ENCODE assay signal across 40 mouse cellular contexts in genomic region chr9:78371441-78371840, GRCm38 (mm10). TPM values are rescaled to one million over a fixed set of nuclear protein-coding genes. Genes with fewer than 3 reads are reported as not detected.
"Had no signal": no experiment of that assay in that cellular context is flagged by ENCODE, and none has a peak within 500 bp of the region (broad histone marks: within the 10 kb centered on the region; RNA-seq: fewer than 3 reads in every experiment).

No protein-coding gene starts in this region.

- DNase-seq: gastrocnemius, adult 2 months; gastrocnemius, postnatal 10 days; gastrocnemius, postnatal 25 days; heart, adult 18-20 months; heart, postnatal 10 days; heart, postnatal 4 days; kidney, adult 18-20 months; kidney, adult 8-10 months; kidney, postnatal 10 days; kidney, postnatal 25 days; kidney, postnatal 4 days had no signal

- H3K4me1 ChIP-seq: heart, embryonic 12.5 days; hindbrain, embryonic 10.5 days; hindbrain, embryonic 12.5 days; intestine, embryonic 15.5 days; limb, embryonic 12.5 days; liver, embryonic 12.5 days had no signal

- H3K36me3 ChIP-seq: heart, embryonic 10.5 days; heart, embryonic 12.5 days; hindbrain, embryonic 10.5 days; hindbrain, embryonic 12.5 days; intestine, embryonic 15.5 days; limb, embryonic 10.5 days; limb, embryonic 12.5 days; liver, embryonic 12.5 days had no signal

- H3K9me3 ChIP-seq: heart, embryonic 10.5 days; hindbrain, embryonic 10.5 days; hindbrain, embryonic 12.5 days; intestine, embryonic 15.5 days; limb, embryonic 10.5 days; limb, embryonic 12.5 days; liver, embryonic 12.5 days had no signal

- ATAC-seq: hindbrain, embryonic 16.5 days; inflammation-experienced regulatory T-cells, adult 6 months; intestine, embryonic 15.5 days; intestine, postnatal 0 days; liver, embryonic 12.5 days had no signal

- H3K4me2 ChIP-seq: heart, embryonic 12.5 days; hindbrain, embryonic 12.5 days; hindbrain, embryonic 14.5 days; intestine, embryonic 15.5 days; limb, embryonic 12.5 days; liver, embryonic 12.5 days had no signal

- H3K4me3 ChIP-seq: gastrocnemius, adult 2 months; heart, embryonic 10.5 days; heart, embryonic 12.5 days; hindbrain, embryonic 10.5 days; hindbrain, embryonic 12.5 days; intestine, embryonic 15.5 days; layer of hippocampus, adult 2 months; left cerebral cortex, adult 2 months; limb, embryonic 10.5 days; limb, embryonic 12.5 days; liver, embryonic 12.5 days had no signal

- H3K27me3 ChIP-seq: heart, embryonic 12.5 days; hindbrain, embryonic 12.5 days; intestine, embryonic 15.5 days; limb, embryonic 12.5 days had no signal

- H3K27ac ChIP-seq: gastrocnemius, adult 2 months; heart, embryonic 10.5 days; hindbrain, embryonic 10.5 days; hindbrain, embryonic 12.5 days; hindbrain, embryonic 14.5 days; intestine, embryonic 15.5 days; layer of hippocampus, adult 2 months; left cerebral cortex, adult 2 months; limb, embryonic 10.5 days; limb, embryonic 12.5 days; liver, embryonic 12.5 days; liver, embryonic 14.5 days had no signal

- H3K9ac ChIP-seq: heart, embryonic 12.5 days; hindbrain, embryonic 12.5 days; hindbrain, embryonic 14.5 days; intestine, embryonic 15.5 days; limb, embryonic 12.5 days; liver, embryonic 12.5 days; liver, embryonic 14.5 days had no signal

RNA-seq across cellular contexts. Expression of gene Dppa5a, which starts 3.5 kb away (rescaled TPM):
- total RNA-seq: gastrocnemius, adult 2 months; gastrocnemius, postnatal 10 days; gastrocnemius, postnatal 25 days; gastrocnemius, postnatal 4 days; granulocyte monocyte progenitor cell, adult 5-6 weeks; heart, adult 18-20 months; heart, adult 8-10 months; heart, postnatal 10 days; heart, postnatal 25 days; heart, postnatal 4 days; layer of hippocampus, adult 2 months; layer of hippocampus, postnatal 10 days; layer of hippocampus, postnatal 25 days; left cerebral cortex, adult 2 months; left cerebral cortex, postnatal 14 days; left cerebral cortex, postnatal 36 days; liver, adult 2 months had no signal
- polyA plus RNA-seq: heart, embryonic 10.5 days; heart, embryonic 12.5 days; heart, embryonic 14.5 days; heart, embryonic 16.5 days; inflammation-experienced regulatory T-cells, adult 6 months; intestine, embryonic 15.5 days; intestine, postnatal 0 days; kidney, embryonic 14.5 days; limb, embryonic 10.5 days; liver, adult 2 months; liver, embryonic 12.5 days; liver, embryonic 14.5 days had no signal

RNA-seq across cellular contexts. Expression of gene Ooep, which starts 7.1 kb away (rescaled TPM):
- total RNA-seq: gastrocnemius, adult 2 months; granulocyte monocyte progenitor cell, adult 5-6 weeks; heart, adult 18-20 months; heart, adult 8-10 months; heart, postnatal 10 days; heart, postnatal 25 days; heart, postnatal 4 days; layer of hippocampus, postnatal 25 days; left cerebral cortex, adult 2 months; left cerebral cortex, postnatal 14 days; left cerebral cortex, postnatal 36 days; liver, adult 2 months had no signal
- polyA plus RNA-seq: inflammation-experienced regulatory T-cells, adult 6 months; liver, adult 2 months; liver, embryonic 12.5 days had no signal

RNA-seq across cellular contexts. Expression of gene Gsta2, which starts 15.9 kb away (rescaled TPM):
- total RNA-seq: gastrocnemius, adult 2 months; gastrocnemius, postnatal 10 days; gastrocnemius, postnatal 25 days; gastrocnemius, postnatal 4 days; granulocyte monocyte progenitor cell, adult 5-6 weeks; heart, postnatal 10 days; heart, postnatal 4 days; layer of hippocampus, adult 2 months; layer of hippocampus, postnatal 10 days; layer of hippocampus, postnatal 25 days; left cerebral cortex, adult 2 months; left cerebral cortex, postnatal 14 days; left cerebral cortex, postnatal 36 days had no signal
- polyA plus RNA-seq: heart, embryonic 10.5 days; heart, embryonic 12.5 days; heart, embryonic 14.5 days; hindbrain, embryonic 10.5 days; hindbrain, embryonic 12.5 days; hindbrain, embryonic 14.5 days; hindbrain, embryonic 16.5 days; inflammation-experienced regulatory T-cells, adult 6 months; limb, embryonic 10.5 days; limb, embryonic 12.5 days had no signal

RNA-seq across cellular contexts. Expression of gene Ddx43, which starts 24.1 kb away (rescaled TPM):
- total RNA-seq: gastrocnemius, adult 2 months; gastrocnemius, postnatal 10 days; gastrocnemius, postnatal 25 days; granulocyte monocyte progenitor cell, adult 5-6 weeks; heart, adult 18-20 months; heart, adult 8-10 months; heart, postnatal 10 days; heart, postnatal 25 days; heart, postnatal 4 days; layer of hippocampus, adult 2 months; left cerebral cortex, postnatal 14 days; left cerebral cortex, postnatal 36 days had no signal
- polyA plus RNA-seq: liver, adult 2 months; liver, embryonic 12.5 days had no signal

RNA-seq across cellular contexts. Expression of gene Omt2b, which starts 44.1 kb away (rescaled TPM):
- total RNA-seq: gastrocnemius, adult 2 months; gastrocnemius, postnatal 10 days; gastrocnemius, postnatal 25 days; gastrocnemius, postnatal 4 days; granulocyte monocyte progenitor cell, adult 5-6 weeks; heart, adult 18-20 months; heart, adult 8-10 months; heart, postnatal 10 days; heart, postnatal 25 days; heart, postnatal 4 days; layer of hippocampus, adult 2 months; layer of hippocampus, postnatal 10 days; layer of hippocampus, postnatal 25 days; left cerebral cortex, adult 2 months; left cerebral cortex, postnatal 14 days; left cerebral cortex, postnatal 36 days; liver, adult 2 months had no signal
- polyA plus RNA-seq: heart, embryonic 10.5 days; heart, embryonic 12.5 days; heart, embryonic 14.5 days; heart, embryonic 16.5 days; hindbrain, embryonic 10.5 days; hindbrain, embryonic 12.5 days; hindbrain, embryonic 14.5 days; hindbrain, embryonic 16.5 days; inflammation-experienced regulatory T-cells, adult 6 months; intestine, embryonic 15.5 days; intestine, postnatal 0 days; kidney, embryonic 14.5 days; kidney, embryonic 16.5 days; limb, embryonic 10.5 days; limb, embryonic 12.5 days; limb, embryonic 14.5 days; liver, adult 2 months; liver, embryonic 12.5 days; liver, embryonic 14.5 days had no signal
